Mouse (Mus musculus) 416B (cell line): ENCODE measurements around the gene Pex13.
"Not testable (repeated sequence)": the region's sequence is repeated elsewhere in the genome, so short reads cannot be mapped to it uniquely, and the experiment has no call there.

Source experiments
- DNase-seq: peaks from one replicate; pipeline ENCODE4 v3.0.0; 2011; ENCODE audit warnings: low read depth

The Pex13 gene

DNA sequence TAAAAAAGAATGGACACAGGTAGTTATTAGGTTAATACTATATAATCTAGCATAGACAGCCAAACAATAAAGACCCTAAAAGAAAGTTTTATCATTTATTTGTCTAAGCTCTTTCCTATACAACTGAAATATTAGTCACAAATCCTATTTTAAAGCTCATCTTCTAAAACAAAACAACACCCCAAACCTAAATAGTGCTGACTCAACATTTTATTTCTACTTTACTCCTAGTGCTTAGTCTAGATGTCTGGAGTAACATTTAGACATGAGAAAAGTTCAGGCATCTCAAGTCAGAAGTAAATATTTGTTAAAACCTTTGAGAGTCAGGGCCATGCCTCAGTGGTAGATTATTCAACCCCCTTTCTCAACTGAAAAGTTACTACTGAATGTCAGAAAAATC is 18.3 kb downstream of the Pex13 start:
- DNase-seq, result no peak

DNA sequence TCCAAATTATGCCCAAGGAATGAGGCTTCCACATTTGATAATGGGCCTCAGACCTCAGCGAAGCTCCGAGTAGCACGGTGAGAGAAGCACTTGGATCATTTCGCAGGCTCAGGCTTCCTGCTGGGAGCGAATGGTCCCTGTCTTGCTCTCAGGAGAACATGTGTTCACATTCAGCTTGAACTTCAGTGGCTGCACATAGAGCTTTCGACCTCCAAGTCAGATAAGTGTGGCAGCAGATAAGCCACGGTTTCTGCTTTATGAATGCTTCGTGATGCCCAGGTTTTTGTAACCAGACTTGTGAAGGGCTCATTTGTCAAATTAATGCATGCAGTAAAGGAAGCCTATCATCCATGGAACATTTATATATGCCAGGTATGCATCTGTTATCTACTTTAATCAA is 31.2 kb downstream of the Pex13 start:
- no peak for DNase-seq

DNA sequence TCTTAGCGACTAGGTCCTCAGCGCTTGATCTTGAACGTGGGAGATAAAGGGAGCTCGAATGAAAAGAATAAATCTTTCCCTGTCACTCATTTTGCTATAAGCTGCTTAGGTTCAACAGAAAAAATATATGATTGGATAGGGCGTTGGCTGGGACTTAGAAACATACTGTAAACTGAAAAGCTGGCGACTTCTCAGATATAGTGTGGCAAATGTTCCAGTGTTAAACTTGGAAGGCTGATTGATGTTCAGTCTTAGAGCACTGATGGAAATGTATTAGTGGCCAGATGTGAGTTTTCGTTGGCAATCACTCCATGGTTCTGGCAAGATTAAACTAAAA is 31.9 kb downstream of the Pex13 start:
- DNase-seq, result no peak

DNA sequence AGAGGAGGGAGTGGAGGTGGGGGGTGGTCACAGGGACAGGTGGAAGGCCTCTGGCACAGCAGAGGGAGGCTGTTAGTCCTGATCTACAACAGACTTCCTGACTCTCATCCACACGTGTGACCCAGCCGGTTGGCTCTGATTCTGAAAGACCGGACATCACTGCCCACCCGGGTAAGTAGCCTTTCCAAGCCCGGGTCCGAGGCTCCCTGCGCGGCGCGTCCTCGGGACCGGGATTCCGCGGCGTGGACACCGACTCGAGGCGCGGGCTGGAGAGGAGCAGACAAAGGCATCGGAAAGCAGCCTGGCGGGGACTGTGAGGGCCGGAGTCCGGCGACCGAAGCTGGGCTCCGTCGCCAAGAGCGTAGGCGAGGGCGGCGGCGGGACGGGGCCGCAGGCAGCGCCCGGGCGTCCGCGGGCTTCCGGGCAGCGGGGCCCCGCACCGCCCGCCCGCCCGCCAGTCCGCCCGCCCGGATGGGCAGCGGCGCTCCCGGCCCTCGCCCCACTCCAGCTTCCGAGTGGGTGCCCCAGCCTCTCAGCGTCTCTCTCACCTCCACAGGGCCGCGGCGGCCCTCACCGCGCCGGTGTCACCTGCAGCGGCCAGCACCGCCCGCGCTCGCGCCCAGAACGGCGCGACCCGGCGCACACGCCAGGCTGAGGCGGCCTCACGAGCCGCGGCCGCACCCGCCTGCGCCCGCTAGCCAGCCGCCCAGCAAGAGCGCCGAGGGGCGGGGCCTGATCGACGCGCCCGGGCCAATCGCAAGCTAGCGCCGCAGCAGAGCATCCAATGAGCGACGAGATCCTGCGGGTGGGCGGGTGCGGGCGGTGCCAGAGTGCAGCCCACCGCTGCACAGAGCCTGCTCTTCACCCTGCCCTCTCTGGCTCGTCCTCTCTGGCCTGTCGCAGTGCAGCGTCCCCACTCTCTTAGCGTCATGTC is 32.5 kb downstream of the Pex13 start, which contains the start of gene 0610010F05Rik:
Gene 0610010F05Rik (minus strand): TSS at position 695 of the 934 bp plus-strand sequence.
- DNase-seq, result peak; percentile 93

DNA sequence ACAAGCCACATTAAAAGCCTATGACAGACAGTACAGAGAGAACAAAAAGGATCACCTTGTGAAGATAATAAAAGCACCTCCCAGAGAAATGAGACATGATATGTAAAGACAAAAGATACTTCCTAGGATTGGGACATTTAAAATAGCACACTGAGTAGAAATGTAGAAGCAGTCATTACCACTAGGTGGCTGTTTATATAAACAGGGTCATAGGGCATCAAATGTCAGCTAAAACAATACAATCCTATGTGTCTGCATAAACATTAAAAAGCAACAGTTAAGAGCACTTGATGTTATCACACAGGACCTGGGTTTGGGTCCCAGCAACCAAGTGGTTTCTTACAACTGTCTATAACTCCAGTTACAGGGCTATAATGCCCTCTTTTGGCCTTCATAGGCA is 35.1 kb downstream of the Pex13 start:
- DNase-seq, result peak; percentile 26

DNA sequence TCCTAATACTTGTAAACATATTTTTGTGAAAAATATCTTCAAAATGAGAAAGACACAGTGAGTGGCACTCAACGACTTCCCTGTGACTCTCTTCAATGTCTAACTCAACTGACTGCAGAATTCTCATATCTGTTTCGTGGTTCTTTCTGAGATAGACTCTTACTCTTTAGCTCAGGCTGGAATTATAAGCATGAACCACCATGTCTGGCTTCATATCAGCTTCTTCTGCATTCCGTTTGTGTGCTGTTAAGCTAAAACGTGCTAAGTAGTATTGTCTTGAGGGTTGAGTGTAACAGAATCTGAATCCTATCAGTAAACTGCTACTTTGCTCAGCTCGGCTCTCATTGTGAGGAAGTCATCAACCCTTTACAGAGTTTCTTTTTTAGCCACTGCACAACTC is 46.8 kb downstream of the Pex13 start:
- DNase-seq, result no peak

DNA sequence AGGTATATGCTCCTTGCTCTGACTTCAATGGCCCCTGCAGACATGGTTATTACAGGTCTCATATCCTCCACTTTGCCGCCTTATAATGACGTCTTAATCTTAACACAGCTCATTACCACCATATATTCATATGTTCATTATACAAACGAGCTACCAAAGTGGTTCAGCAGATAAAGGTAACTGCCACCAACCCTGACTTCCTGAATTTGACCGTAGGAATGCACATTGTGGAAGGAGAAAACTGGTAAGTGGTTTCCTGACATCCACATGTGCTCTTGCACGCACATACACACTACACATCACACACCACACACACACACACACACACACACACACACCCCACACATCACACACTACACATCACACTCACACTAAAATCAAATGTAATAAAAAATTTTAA is 51.2 kb downstream of the Pex13 start:
- DNase-seq, result peak; percentile 56

DNA sequence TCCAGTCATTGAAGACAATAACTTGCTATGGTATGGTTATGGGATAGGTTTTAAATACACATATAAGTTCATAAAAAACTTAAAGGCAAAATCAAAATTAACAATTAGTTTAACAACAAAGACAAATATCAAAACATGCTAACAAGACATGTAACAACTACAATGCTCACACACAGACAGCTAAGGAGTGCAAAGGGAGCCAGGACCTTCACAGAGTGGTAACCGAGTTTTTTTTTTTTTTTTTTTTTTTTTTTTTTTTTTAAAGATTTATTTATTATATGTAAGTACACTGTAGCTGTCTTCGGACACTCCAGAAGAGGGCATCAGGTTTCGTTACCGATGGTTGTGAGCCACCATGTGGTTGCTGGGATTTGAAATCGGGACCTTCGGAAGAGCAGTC is 58.5 kb downstream of the Pex13 start:
- not testable (repeated sequence) for DNase-seq
